Mouse (Mus musculus) intestine, postnatal 0 days (tissue): ENCODE data around the gene Lrrc4b. TPM values are rescaled to one million over a fixed set of nuclear protein-coding genes. Genes with fewer than 3 reads are reported as not detected.
A peak's percentile ranks its signal among the peaks of the same experiment; 100 is the strongest.

Experiments
- ATAC-seq: fragments of 200-750 bp; cut with Nextera tagmentation; 2 replicates; pipeline ENCODE4 v1.8.0; 2017; ENCODE audit warnings: mild to moderate bottlenecking, moderate TSS enrichment, moderate library complexity
- H3K27ac ChIP-seq: fragments of 300-500 bp; sonication (generic); 2 replicates; pipeline ENCODE4 v1.5.1; 2014; ENCODE audit warnings: mild to moderate bottlenecking, low read depth, low read length, moderate library complexity
- H3K27me3 ChIP-seq: fragments of 300-500 bp; sonication (generic); replicated peaks from 2 replicates; pipeline ENCODE4 v1.6.1; 2014; ENCODE audit warnings: low read length, mixed read lengths; ENCODE audit not compliant: control insufficient read depth, insufficient read depth
- H3K36me3 ChIP-seq: fragments of 300-500 bp; sonication (generic); 2 replicates; pipeline ENCODE4 v1.6.1; 2014; ENCODE audit warnings: mild to moderate bottlenecking, moderate library complexity; ENCODE audit not compliant: control insufficient read depth, insufficient read depth
- H3K4me1 ChIP-seq: fragments of 300-500 bp; sonication (generic); replicated peaks from 2 replicates; pipeline ENCODE4 v1.6.1; 2014; ENCODE audit warnings: antibody characterized with exemption, low read length, mixed read lengths; ENCODE audit not compliant: control insufficient read depth, insufficient read depth
- H3K4me2 ChIP-seq: fragments of 300-500 bp; sonication (generic); replicated peaks from 2 replicates; pipeline ENCODE4 v1.6.1; 2014; ENCODE audit warnings: low read depth, mild to moderate bottlenecking, moderate library complexity
- H3K4me3 ChIP-seq: fragments of 300-500 bp; sonication (generic); 2 replicates; pipeline ENCODE4 v1.5.1; 2014; ENCODE audit warnings: low read depth, low read length
- H3K9ac ChIP-seq: fragments of 300-500 bp; sonication (generic); 2 replicates; pipeline ENCODE4 v1.6.1; 2014; ENCODE audit warnings: mild to moderate bottlenecking, low read depth, low read length
- H3K9me3 ChIP-seq: fragments of 300-500 bp; sonication (generic); 2 replicates; pipeline ENCODE4 v1.6.1; 2016; ENCODE audit warnings: mixed run types; ENCODE audit not compliant: control insufficient read depth
- CTCF ChIP-seq: sonication (generic); IDR thresholded peaks from 2 replicates; pipeline ENCODE4 v1.5.1; 2016; ENCODE audit warnings: low read depth, mild to moderate bottlenecking, control low read depth, antibody characterized with exemption, moderate library complexity
- WGBS: fragments of 180-500 bp; shearing (Covaris S2); extraction: QIAGEN DNeasy Blood & Tissue Kit; methylation state at CpG from one replicate; pipeline ENCODE4 v1.1.7; 2014; 5-methylcytosine and 5-hydroxymethylcytosine counted together
- polyA plus RNA-seq: library from polyadenylated mRNA; unstranded; fragments of >200 nt; fragmentation: Nextera tagmentation; extraction: Ambion mirVana; gene quantifications from 2 replicates; pipeline ENCODE4 v1.2.1, GENCODE M21; 2015

The Lrrc4b gene
- polyA plus RNA-seq, 1 experiment from 2014 or later: 0.35 TPM

- no peaks in the 10 kb centered on the region for H3K36me3 ChIP-seq
- H3K4me1 ChIP-seq: no peaks in the 10 kb centered on the region
- no peak overlapping the region for H3K4me3 ChIP-seq
- no peak for ATAC-seq
- no peak for TF ChIP-seq CTCF
- H3K4me2 ChIP-seq: no peak overlapping the region
- WGBS: under 1% methylated on average over 7 of the region's 7 CpGs
- no peak overlapping the region for H3K9ac ChIP-seq
- no peaks in the 10 kb centered on the region for H3K9me3 ChIP-seq
- no peak overlapping the region for H3K27ac ChIP-seq
- H3K27me3 ChIP-seq: peaks cover 25% of the 10 kb centered on the region
These were observed 4.6 kb downstream of the Lrrc4b start for GRCm38 (mm10) chr7:44433371-44433770.

GRCm38 (mm10) chr7:44434089-44434488 lies 5.3 kb downstream of the Lrrc4b start:
- no peak for TF ChIP-seq CTCF
- WGBS: 69% methylated on average over 9 of the region's 9 CpGs
- peaks cover 22% of the 10 kb centered on the region for H3K27me3 ChIP-seq
- H3K4me2 ChIP-seq: no peak overlapping the region
- no peaks in the 10 kb centered on the region for H3K36me3 ChIP-seq
- H3K4me1 ChIP-seq: no peaks in the 10 kb centered on the region
- no peak overlapping the region for H3K9ac ChIP-seq
- ATAC-seq: no peak
- H3K9me3 ChIP-seq: no peaks in the 10 kb centered on the region
- no peak overlapping the region for H3K27ac ChIP-seq
- no peak overlapping the region for H3K4me3 ChIP-seq

DNA sequence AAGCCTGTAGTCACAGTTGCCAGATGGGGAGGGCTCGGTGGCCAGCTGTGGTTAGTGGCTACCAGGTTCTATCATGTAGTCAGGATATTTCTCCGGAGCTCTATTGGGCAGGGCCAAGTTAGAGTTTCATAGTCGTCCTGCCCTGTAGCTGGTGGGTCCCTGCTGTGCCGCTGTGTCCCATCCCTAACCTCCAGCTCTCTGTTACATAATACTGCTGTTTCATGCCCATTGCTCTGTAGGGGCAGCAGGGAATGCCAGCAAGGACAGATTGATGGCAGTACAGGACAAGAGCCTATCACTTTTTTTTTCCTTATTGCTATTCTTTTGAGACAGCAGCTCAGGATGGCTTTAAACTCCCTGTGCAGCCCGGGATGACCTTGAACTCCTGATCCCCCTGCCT lies 7.0 kb downstream of the Lrrc4b start:
- Histone ChIP-seq H3K9ac (no peak overlapping the region), H3K4me1 (no peaks in the 10 kb centered on the region), H3K27me3 (peaks cover 19% of the 10 kb centered on the region), H3K36me3 (no peaks in the 10 kb centered on the region), H3K27ac (no peak overlapping the region), H3K9me3 (no peaks in the 10 kb centered on the region), H3K4me2 (no peak overlapping the region), H3K4me3 (no peak overlapping the region)
- 58% methylated on average over 5 of the region's 5 CpGs for WGBS
- ATAC-seq: no peak
- no peak for TF ChIP-seq CTCF

DNA sequence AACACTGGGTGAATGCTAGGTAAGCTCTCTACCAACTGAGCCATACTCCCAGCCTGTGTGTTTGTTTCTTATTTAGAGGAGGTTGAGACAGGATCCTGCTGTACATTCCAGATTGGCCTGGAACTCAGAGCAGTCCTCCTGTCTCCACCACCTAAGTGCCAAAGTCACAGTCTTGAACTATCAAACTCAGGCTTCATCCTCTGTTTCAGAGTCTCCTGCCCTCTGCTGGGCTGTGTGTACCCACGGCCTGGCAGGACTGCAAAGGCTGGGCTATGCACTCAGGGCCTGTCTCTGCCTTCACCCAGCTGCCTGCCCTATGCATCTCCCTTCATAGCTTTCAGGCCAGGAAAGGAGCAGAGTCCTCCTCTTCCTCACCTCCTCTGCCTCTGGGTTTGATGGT lies 7.4 kb downstream of the Lrrc4b start:
- WGBS: 10% methylated on average over 1 of the region's 1 CpGs
- Histone ChIP-seq H3K9me3 (no peaks in the 10 kb centered on the region), H3K27me3 (peaks cover 18% of the 10 kb centered on the region), H3K9ac (no peak overlapping the region), H3K4me1 (no peaks in the 10 kb centered on the region), H3K4me3 (no peak overlapping the region), H3K36me3 (no peaks in the 10 kb centered on the region), H3K27ac (no peak overlapping the region), H3K4me2 (no peak overlapping the region)
- TF ChIP-seq CTCF: peak; percentile 45
- no peak for ATAC-seq

DNA sequence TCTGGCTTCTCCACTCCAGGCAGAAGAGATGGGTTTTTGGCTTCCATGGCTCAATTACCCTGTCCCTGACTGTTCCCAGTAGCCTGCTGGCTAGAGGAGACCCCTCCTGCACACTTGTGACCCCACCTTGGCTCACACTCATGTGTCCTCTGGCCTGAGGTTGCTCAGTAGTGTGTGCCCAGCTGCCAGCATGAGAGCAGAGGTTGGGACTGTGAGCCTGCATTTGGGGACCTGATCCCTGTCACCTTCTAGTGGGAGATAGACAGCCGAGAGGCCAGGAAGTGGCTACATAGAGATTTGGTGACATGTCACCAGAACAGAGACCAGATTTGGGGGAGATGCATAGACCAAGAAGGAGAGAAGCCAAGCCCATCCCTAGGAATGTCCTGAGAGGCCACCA lies 8.4 kb downstream of the Lrrc4b start:
- H3K9ac ChIP-seq: no peak overlapping the region
- no peaks in the 10 kb centered on the region for H3K9me3 ChIP-seq
- H3K4me1 ChIP-seq: no peaks in the 10 kb centered on the region
- H3K36me3 ChIP-seq: no peaks in the 10 kb centered on the region
- no peak overlapping the region for H3K27ac ChIP-seq
- H3K27me3 ChIP-seq: peaks cover 25% of the 10 kb centered on the region
- H3K4me2 ChIP-seq: no peak overlapping the region
- TF ChIP-seq CTCF: no peak
- H3K4me3 ChIP-seq: no peak overlapping the region
- ATAC-seq: no peak
- 72% methylated on average over 1 of the region's 1 CpGs for WGBS

DNA sequence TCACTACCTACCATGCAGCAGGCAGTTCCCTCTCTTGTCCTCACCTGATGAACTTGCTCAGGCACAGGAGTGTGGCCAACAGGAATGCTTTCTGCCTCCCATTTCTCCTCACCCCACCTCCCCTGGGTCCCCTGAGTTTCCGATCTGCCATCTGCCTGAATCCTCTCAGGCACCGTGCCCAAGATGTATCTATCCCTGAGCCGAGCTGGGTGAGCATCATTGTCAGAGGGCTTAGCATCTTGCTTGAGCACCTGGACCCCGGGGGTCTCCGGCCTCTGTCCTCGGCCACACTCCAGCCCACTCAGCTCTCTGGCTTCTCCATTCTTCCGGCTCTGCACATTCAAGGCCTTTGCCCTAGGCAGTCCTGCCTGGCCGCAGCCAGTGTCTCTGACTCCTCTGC lies 9.1 kb downstream of the Lrrc4b start:
- no peak for TF ChIP-seq CTCF
- Histone ChIP-seq H3K36me3 (no peaks in the 10 kb centered on the region), H3K4me2 (no peak overlapping the region), H3K9me3 (no peaks in the 10 kb centered on the region), H3K4me3 (no peak overlapping the region), H3K4me1 (no peaks in the 10 kb centered on the region), H3K9ac (no peak overlapping the region), H3K27ac (no peak overlapping the region), H3K27me3 (peaks cover 32% of the 10 kb centered on the region)
- ATAC-seq: no peak
- 79% methylated on average over 8 of the region's 8 CpGs for WGBS

DNA sequence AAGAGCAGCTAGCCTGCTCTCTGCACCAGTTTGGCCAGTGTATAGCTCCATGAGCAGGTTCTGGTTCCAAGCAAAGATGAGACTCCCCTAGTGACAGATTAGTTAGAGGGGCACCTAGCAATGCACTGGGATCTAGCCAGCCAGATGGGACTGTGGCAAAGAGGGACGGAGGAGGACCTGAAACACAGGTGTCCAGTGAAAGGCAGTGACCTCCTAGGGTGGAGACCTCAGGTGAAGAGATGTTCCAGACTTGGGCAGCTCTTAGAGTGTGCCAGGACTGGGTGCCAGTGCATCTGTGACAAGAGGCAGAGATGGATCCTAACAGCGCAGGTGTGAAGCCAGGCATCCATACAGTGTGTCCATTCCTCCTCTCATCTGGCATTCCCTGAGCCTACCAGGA lies 10.9 kb downstream of the Lrrc4b start:
- H3K27ac ChIP-seq: no peak overlapping the region
- no peak overlapping the region for H3K9ac ChIP-seq
- H3K9me3 ChIP-seq: no peaks in the 10 kb centered on the region
- peaks cover 47% of the 10 kb centered on the region for H3K27me3 ChIP-seq
- no peak for TF ChIP-seq CTCF
- WGBS: 71% methylated on average over 2 of the region's 2 CpGs
- H3K4me3 ChIP-seq: no peak overlapping the region
- no peaks in the 10 kb centered on the region for H3K36me3 ChIP-seq
- no peak for ATAC-seq
- H3K4me1 ChIP-seq: no peaks in the 10 kb centered on the region
- no peak overlapping the region for H3K4me2 ChIP-seq
